Mouse (Mus musculus) heart, embryonic 10.5 days (tissue): ENCODE measurements at regions not wholly inside any gene's neighbourhood (a gene's known extent, or its start where the extent isn't known, plus 50 kb on each side); places are given as distances from the start of the nearest gene placed in this dataset.

Source experiments
- DNase-seq: peaks from one replicate; pipeline ENCODE4 v3.0.0-alpha.2; 2017; ENCODE audit warnings: low spot score
- H3K27ac ChIP-seq: fragments of 300-500 bp; sonication (generic); 2 replicates; pipeline ENCODE4 v1.5.1; 2016; ENCODE audit warnings: mild to moderate bottlenecking
- H3K27me3 ChIP-seq: fragments of 300-500 bp; sonication (generic); 2 replicates; pipeline ENCODE4 v1.6.1; 2016; ENCODE audit warnings: mild to moderate bottlenecking; ENCODE audit not compliant: poor library complexity, insufficient read depth, severe bottlenecking
- H3K36me3 ChIP-seq: fragments of 300-500 bp; sonication (generic); 2 replicates; pipeline ENCODE4 v1.6.1; 2016; ENCODE audit warnings: mild to moderate bottlenecking, moderate library complexity
- H3K4me1 ChIP-seq: fragments of 300-500 bp; sonication (generic); 2 replicates; pipeline ENCODE4 v1.6.1; 2016; ENCODE audit warnings: mild to moderate bottlenecking
- H3K4me3 ChIP-seq: fragments of 300-500 bp; sonication (generic); 2 replicates; pipeline ENCODE4 v1.5.1; 2016; ENCODE audit warnings: mild to moderate bottlenecking, moderate library complexity
- H3K9me3 ChIP-seq: fragments of 300-500 bp; sonication (generic); 2 replicates; pipeline ENCODE4 v1.6.1; 2016; ENCODE audit warnings: mild to moderate bottlenecking, moderate library complexity
- WGBS: fragments of 180-500 bp; shearing (Covaris S2); methylation state at CpG from one replicate; pipeline ENCODE4 v1.1.7; 2016; 5-methylcytosine and 5-hydroxymethylcytosine counted together

DNA sequence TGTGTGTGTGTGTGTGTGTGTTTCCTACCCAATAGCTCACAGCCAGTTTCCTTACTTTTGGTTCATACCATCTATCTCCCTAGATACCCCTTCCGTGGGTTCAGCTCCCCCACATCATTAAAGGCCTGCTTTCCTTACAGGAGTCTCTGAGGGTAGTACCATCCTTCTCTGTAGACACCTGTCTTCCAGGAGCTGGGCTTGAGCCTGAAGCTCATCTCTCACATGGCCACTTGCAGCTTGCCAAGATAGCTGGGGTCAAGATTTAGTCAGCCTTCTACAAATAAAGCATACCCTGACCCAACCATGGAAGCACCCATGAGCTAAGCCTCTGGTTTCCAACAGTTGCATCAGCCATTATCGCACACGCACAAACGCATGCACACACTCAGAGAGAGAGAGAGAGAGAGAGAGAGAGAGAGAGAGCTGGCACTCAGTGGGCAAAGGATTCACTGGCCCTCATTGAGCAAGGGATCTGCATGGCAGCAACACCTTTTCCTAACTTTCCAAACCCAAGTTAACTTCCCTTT is 88.3 kb upstream of the Pabpc6 start:
- peaks cover 22% of the 10 kb centered on the region for H3K4me1 ChIP-seq
- no peaks in the 10 kb centered on the region for H3K9me3 ChIP-seq
- H3K4me3 ChIP-seq, result no peak overlapping the region
- 88% methylated on average over 4 of the region's 4 CpGs for WGBS
- H3K36me3 ChIP-seq, result no peaks in the 10 kb centered on the region
- 0 out of 2 replicates have a peak, but pooled peaks cover 3% of the 10 kb centered on the region for H3K27me3 ChIP-seq
- DNase-seq, result no peak
- no peak overlapping the region for H3K27ac ChIP-seq

DNA sequence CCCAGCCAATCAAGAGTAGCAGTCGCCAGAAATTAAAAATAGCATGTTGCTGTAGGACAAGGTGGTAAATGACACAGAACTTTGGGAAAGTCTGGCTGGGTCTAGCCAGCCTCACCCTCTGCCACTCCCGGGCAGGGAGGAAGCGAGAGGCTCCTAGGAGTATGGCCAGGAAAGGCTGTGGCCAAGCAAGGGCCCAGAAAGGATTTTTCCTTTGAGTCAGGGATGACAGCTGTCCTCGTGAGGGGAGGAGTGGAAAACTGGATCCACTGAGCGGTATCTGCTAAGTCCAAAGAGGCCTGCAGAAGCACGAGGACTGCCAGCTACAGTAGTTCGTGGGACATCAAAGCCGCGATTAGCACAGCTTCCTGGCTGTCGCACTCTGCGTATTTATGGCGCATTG is 87.2 kb upstream of the Pabpc6 start:
- H3K27me3 ChIP-seq, result 0 out of 2 replicates have a peak, but pooled peaks cover 9% of the 10 kb centered on the region
- WGBS, result 70% methylated on average over 12 of the region's 12 CpGs
- H3K27ac ChIP-seq, result peak overlapping the region; percentile 47; the same call in 1 of the 2 replicates
- peaks cover 22% of the 10 kb centered on the region for H3K4me1 ChIP-seq
- H3K36me3 ChIP-seq, result no peaks in the 10 kb centered on the region
- no peak for DNase-seq
- H3K4me3 ChIP-seq, result no peak overlapping the region
- H3K9me3 ChIP-seq, result no peaks in the 10 kb centered on the region

DNA sequence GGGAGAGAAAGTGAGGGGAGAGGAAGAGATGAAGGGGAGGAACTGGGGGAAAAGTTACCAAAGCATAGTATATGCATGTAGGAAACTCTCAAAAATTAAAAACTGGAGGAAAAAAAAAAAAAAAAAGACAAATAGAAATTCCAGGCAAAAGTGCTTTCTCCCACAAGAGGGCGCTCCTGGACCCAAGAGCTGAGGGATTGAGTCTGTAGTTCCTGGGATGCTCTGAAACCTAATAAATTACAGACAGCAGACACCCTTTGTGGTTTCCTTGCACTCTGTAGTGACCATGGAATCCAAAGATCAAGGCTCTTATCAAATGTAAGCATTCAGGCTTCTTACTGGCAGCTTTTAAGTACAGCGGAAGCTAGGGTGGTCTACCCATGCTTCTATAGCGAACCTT is 86.7 kb upstream of the Pabpc6 start:
- Histone ChIP-seq H3K27ac (0 out of 2 replicates have a peak overlapping the region, but pooled peaks have one; percentile 47), H3K4me1 (peaks cover 22% of the 10 kb centered on the region), H3K9me3 (no peaks in the 10 kb centered on the region), H3K4me3 (no peak overlapping the region), H3K36me3 (no peaks in the 10 kb centered on the region), H3K27me3 (0 out of 2 replicates have a peak, but pooled peaks cover 9% of the 10 kb centered on the region)
- 54% methylated on average over 3 of the region's 3 CpGs for WGBS
- no peak for DNase-seq

DNA sequence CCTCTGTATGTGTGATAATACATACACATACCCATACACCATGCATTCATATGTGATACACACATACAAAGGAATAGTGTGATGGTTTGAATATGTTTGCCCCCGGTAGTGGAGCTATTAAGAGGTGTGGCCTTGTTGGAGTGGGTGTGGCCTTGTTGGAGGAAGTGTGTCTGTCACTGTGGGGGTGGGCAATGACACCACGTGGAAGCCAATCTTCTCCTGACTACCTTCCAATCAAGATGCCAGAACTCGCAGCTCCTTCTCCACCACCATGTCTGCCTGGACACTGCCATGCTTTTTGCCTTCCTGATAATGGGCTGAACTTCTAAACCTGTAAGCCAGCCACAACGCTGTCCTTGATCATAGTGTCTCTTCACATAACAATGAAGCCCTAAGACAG is 86.1 kb upstream of the Pabpc6 start:
- H3K4me3 ChIP-seq, result no peak overlapping the region
- H3K27ac ChIP-seq, result no peak overlapping the region
- H3K4me1 ChIP-seq, result peaks cover 19% of the 10 kb centered on the region
- 79% methylated on average over 4 of the region's 4 CpGs for WGBS
- DNase-seq, result no peak
- 0 out of 2 replicates have a peak, but pooled peaks cover 9% of the 10 kb centered on the region for H3K27me3 ChIP-seq
- H3K9me3 ChIP-seq, result no peaks in the 10 kb centered on the region
- H3K36me3 ChIP-seq, result no peaks in the 10 kb centered on the region

DNA sequence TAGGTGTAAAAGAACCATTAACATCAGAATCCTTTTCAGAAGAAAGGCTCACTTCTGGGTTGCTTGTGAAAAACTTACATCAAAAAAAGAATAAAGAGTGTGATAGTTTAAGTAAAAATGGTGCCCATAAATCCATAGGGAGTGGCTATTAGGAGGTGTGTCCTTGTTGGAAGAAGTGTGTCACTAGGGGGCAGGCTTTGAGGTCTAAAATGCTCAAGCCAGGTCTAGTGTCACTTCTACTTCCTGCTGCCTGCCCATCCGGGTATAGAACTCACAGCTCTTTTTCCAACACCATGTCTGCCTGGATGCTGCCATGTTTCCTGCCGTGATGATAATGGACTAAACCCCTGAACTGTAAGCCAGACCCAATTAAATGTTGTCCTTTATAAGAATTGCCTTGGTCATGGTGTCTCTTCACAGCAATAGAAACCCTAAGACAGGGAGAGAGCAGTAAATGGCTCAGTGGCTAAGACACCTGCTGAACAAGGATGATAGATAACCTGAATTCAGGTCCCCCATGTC is 85.4 kb upstream of the Pabpc6 start:
- no peak overlapping the region for H3K27ac ChIP-seq
- peaks cover 12% of the 10 kb centered on the region for H3K4me1 ChIP-seq
- WGBS, result 72% methylated on average over 2 of the region's 2 CpGs
- no peak overlapping the region for H3K4me3 ChIP-seq
- no peaks in the 10 kb centered on the region for H3K9me3 ChIP-seq
- 0 out of 2 replicates have a peak, but pooled peaks cover 9% of the 10 kb centered on the region for H3K27me3 ChIP-seq
- H3K36me3 ChIP-seq, result no peaks in the 10 kb centered on the region
- DNase-seq, result no peak

DNA sequence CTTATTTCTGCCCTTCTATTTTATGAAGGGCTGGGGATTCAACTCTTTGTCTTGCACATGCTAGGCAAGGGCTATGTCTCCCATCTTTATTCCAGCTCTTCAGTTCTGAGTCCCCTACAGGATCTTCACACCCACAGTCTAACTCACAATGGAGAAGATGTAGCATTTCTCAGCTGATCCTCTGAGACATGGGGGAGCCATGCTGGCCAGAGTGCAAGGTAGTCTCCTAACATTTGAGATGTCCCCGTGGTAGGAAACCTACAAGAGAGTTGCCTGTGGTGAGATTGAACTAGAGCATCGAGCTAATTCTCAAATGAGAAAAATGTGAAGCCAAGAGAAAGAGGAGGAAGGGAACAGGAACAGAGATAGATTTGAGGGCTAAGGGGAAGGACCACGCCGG is 83.3 kb upstream of the Pabpc6 start:
- WGBS, result 75% methylated on average over 4 of the region's 4 CpGs

DNA sequence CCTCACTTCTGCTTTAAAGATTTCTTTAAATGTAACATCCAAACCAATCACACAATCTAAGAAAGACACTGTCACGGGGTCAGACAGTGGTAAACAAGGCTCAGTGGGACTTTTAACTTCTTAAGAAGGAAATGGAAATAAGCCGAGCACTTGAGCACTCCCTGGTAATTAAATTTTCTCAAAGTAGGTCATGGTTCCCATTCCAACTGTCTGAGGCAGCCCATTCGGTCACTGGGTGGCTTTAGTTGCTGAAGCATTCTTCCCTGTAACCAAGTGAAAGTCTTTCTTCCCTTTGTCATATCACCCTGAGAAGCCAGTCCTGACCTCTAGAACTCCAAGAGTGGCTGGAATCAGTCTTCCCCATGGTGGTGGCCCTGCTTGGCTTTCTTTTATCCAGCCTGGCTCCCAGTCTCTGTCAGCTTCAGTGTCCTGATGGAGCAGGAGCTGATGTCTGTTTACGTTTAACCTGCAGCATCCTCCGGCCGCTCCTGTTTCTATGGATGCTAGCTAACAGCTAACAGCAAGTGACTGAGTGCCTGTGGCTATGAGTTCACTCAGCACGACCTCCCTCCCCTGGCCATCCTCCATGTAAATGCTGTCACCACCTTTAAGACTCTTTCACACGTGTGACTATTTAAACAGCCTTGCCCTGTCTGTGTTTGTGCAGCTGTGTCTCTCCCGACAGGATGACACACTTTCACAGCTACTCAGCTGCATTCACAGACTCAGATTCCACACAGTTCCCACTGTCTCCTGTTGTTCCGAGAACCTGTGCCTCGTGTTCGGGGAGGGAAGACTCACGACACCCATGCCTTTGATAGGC is 82.0 kb upstream of the Pabpc6 start:
- Histone ChIP-seq H3K27me3 (0 out of 2 replicates have a peak, but pooled peaks cover 9% of the 10 kb centered on the region), H3K4me3 (no peak overlapping the region), H3K4me1 (peaks cover 3% of the 10 kb centered on the region), H3K27ac (no peak overlapping the region), H3K9me3 (no peaks in the 10 kb centered on the region), H3K36me3 (no peaks in the 10 kb centered on the region)
- DNase-seq, result no peak
- 55% methylated on average over 13 of the region's 13 CpGs for WGBS

More for the DNA sequence above, 83.3 kb upstream of the Pabpc6 start:
- 0 out of 2 replicates have a peak, but pooled peaks cover 9% of the 10 kb centered on the region for H3K27me3 ChIP-seq
- no peaks in the 10 kb centered on the region for H3K9me3 ChIP-seq
- no peak overlapping the region for H3K4me3 ChIP-seq
- no peaks in the 10 kb centered on the region for H3K36me3 ChIP-seq
- DNase-seq, result no peak
- peaks cover 6% of the 10 kb centered on the region for H3K4me1 ChIP-seq
- H3K27ac ChIP-seq, result no peak overlapping the region

DNA sequence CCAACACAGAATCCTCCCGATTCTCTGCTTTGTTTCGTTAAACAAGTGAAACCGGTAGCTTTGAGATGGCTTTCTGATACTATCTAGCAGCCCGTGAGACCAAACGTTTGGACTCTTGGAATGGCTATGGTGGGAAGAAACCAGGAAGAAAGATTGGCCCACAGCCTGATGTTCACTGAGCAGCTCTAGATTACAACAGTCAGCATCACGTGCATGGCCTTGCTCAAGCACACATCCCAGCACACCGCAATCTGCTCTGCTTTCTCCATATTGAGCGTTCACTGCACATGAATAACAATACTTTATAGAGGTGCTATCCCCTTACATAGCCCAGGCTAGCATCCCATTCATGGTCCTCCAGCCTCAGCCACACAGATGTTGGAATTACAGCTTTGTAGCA is 80.5 kb upstream of the Pabpc6 start:
- no peaks in the 10 kb centered on the region for H3K4me1 ChIP-seq
- H3K36me3 ChIP-seq, result no peaks in the 10 kb centered on the region
- H3K4me3 ChIP-seq, result no peak overlapping the region
- H3K27me3 ChIP-seq, result 0 out of 2 replicates have a peak, but pooled peaks cover 9% of the 10 kb centered on the region
- no peaks in the 10 kb centered on the region for H3K9me3 ChIP-seq
- DNase-seq, result no peak
- 89% methylated on average over 8 of the region's 8 CpGs for WGBS
- no peak overlapping the region for H3K27ac ChIP-seq

DNA sequence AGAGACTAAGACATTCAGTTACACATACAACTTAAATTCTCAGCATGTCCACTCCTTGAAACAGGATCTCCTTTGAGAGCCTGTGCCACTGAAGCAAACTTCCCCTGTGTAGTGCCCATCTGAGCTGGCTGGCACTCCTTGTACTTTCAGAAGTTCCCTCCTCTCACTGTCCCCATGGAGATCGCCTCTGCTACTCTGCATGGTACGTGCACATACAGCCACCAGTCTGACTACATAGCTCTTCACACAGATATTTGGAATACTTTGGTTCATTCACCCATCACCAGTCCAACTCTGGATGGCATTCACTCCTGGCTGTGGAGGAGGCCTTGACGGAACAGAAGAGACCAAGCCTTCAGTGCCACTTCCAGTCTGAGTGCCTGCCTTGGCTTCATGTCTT is 79.8 kb upstream of the Pabpc6 start:
- Histone ChIP-seq H3K4me3 (no peak overlapping the region), H3K36me3 (no peaks in the 10 kb centered on the region), H3K27me3 (0 out of 2 replicates have a peak, but pooled peaks cover 9% of the 10 kb centered on the region), H3K27ac (no peak overlapping the region), H3K4me1 (no peaks in the 10 kb centered on the region), H3K9me3 (no peaks in the 10 kb centered on the region)
- WGBS, result 90% methylated on average over 3 of the region's 3 CpGs
- no peak for DNase-seq

DNA sequence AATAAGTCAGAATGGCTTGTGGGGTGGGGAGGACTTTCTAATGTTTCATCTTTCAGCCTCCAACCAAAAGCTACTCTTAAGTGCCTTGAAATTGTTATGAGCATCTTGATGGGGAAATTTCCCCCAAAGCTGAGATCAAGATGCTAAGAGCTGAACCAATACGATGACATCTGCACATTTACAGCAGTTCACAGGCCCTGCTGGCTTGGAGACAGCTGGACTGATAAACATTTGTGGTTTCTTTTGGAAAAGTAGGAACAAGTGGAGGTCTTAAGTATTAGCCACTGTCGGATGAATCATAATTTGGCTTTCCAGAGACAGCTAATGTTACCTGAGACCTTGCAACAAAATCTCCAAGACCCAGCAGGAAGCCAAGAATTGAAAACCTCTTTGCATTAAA is 78.4 kb upstream of the Pabpc6 start:
- DNase-seq, result no peak
- H3K4me3 ChIP-seq, result no peak overlapping the region
- 86% methylated on average over 2 of the region's 2 CpGs for WGBS
- no peaks in the 10 kb centered on the region for H3K4me1 ChIP-seq
- H3K36me3 ChIP-seq, result no peaks in the 10 kb centered on the region
- 0 out of 2 replicates have a peak, but pooled peaks cover 7% of the 10 kb centered on the region for H3K27me3 ChIP-seq
- H3K9me3 ChIP-seq, result no peaks in the 10 kb centered on the region
- no peak overlapping the region for H3K27ac ChIP-seq

DNA sequence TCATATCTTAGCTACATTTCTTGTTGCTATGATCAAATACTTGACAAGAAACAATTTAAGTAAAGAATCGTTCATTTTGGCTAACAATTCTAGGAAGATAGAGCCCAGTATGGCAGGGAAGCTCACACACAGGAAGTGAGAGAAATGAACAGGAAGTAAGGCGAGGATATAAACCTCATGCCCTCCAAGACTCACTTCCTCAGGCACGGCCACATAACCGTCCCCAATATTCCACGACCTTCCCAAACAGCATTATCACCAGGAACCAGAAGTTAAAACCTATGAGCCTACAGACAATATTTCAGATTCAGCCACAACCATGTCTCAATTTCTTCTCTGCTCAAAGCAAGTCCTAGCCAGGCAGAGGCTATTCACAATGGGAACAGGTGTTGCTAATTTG is 73.8 kb upstream of the Pabpc6 start:
- no peaks in the 10 kb centered on the region for H3K36me3 ChIP-seq
- H3K27ac ChIP-seq, result no peak overlapping the region
- no peaks in the 10 kb centered on the region for H3K4me1 ChIP-seq
- DNase-seq, result no peak
- no peaks in the 10 kb centered on the region for H3K9me3 ChIP-seq
- 75% methylated on average over 5 of the region's 5 CpGs for WGBS
- no peak overlapping the region for H3K4me3 ChIP-seq
- H3K27me3 ChIP-seq, result no peaks in the 10 kb centered on the region

DNA sequence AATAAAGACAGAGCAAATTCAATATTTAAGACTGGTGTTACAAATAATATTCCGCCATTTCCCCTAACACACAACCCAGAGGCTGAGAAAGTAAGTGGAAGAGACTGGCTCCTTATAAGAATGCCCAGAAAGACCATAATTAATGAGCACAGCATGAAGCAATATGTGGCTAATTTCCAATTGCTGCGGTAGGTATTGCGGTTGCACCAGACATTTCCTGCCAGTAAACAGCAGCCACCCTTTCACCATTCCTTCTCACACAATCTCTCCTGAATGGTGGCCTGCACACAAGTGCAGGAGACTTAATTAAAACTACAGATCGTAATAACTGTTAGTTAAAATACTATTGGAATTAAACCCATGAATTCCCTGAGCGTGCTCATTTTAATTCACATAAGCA is 71.8 kb upstream of the Pabpc6 start:
- H3K27me3 ChIP-seq, result no peaks in the 10 kb centered on the region
- 88% methylated on average over 5 of the region's 5 CpGs for WGBS
- H3K9me3 ChIP-seq, result no peaks in the 10 kb centered on the region
- H3K4me3 ChIP-seq, result no peak overlapping the region
- no peaks in the 10 kb centered on the region for H3K4me1 ChIP-seq
- H3K27ac ChIP-seq, result no peak overlapping the region
- no peaks in the 10 kb centered on the region for H3K36me3 ChIP-seq
- DNase-seq, result no peak

DNA sequence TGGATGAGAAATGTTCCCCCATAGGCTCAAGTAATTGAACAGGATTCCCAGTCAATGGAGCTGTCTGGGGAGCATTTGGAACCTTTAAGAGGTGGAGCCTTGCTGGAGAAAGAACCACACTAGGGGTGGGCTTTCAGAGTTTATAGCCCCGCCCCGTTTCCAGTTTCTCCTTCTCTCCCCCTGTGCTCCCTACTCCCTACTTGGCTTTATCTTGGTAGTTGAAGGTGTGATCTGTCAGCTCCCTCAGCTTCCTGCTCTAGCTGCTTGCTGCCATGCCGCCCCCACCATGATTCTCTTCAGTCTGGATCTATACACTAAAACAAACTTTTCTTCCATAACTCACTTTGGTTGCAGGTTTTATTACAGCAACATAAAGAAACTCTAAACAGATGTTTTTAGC is 59.5 kb upstream of the Pabpc6 start:
- Histone ChIP-seq H3K36me3 (no peaks in the 10 kb centered on the region), H3K9me3 (no peaks in the 10 kb centered on the region), H3K27me3 (no peaks in the 10 kb centered on the region; the same call in 1 of the 2 replicates), H3K4me1 (0 out of 2 replicates have a peak, but pooled peaks cover 2% of the 10 kb centered on the region), H3K27ac (no peak overlapping the region), H3K4me3 (no peak overlapping the region)
- WGBS, result 35% methylated on average over 3 of the region's 3 CpGs
- no peak for DNase-seq
